Mouse (Mus musculus): Measurements from ENCODE around the gene Fbxw7.

GRCm38 (mm10) chr3:84949387-84949786 is 134.3 kb downstream of the Fbxw7 start:
- TF ChIP-seq CTCF (IDR thresholded peaks at IDR 0.05; ENCODE audit: control insufficient read depth, insufficient read depth, insufficient read length) = no peak
- TF ChIP-seq USF1 (IDR thresholded peaks at IDR 0.05; ENCODE audit: low read depth) = no peak
- no peak for TF ChIP-seq MYOD1 (IDR thresholded peaks at IDR 0.05; ENCODE audit: control insufficient read depth, insufficient read length, low read depth)
- no peak for TF ChIP-seq MYOG (IDR thresholded peaks at IDR 0.05; ENCODE audit: control insufficient read depth, extremely low read depth, insufficient read length)
- TF ChIP-seq MAX (IDR thresholded peaks at IDR 0.05) = no peak
